Mouse (Mus musculus): Measurements from ENCODE around the gene Kcnh1. TPM values are rescaled to one million over a fixed set of nuclear protein-coding genes. Genes with fewer than 3 reads are reported as not detected.

The Kcnh1 gene
- polyA plus RNA-seq, 1 experiment from 2014 or later = 3.5 TPM

- H3K9me3 ChIP-seq (ENCODE audit: control insufficient read depth, low read length) = no peaks in the 10 kb centered on the region
Measured at GRCm38 (mm10) chr1:192305155-192305554, 114.6 kb downstream of the Kcnh1 start.

GRCm38 (mm10) chr1:192307055-192307454 is 116.5 kb downstream of the Kcnh1 start:
- Histone ChIP-seq H3K4me2 (ENCODE audit: low read length) (no peak overlapping the region), H3K4me3 (ENCODE audit: low read length) (no peak overlapping the region), H3K4me1 (ENCODE audit: control insufficient read depth, insufficient read depth, low read depth, low read length) (no peaks in the 10 kb centered on the region), H3K36me3 (ENCODE audit: control insufficient read depth, insufficient read depth, low read length) (no peaks in the 10 kb centered on the region), H3K9ac (ENCODE audit: low read depth, low read length) (no peak overlapping the region), H3K27me3 (replicated peaks; ENCODE audit: control insufficient read depth, insufficient read depth, low read length) (no peaks in the 10 kb centered on the region), H3K27ac (ENCODE audit: low read depth, low read length) (no peak overlapping the region), H3K9me3 (ENCODE audit: control insufficient read depth, low read length) (no peaks in the 10 kb centered on the region)
- no peak for ATAC-seq

More at GRCm38 (mm10) chr1:192305155-192305554, 114.6 kb downstream of the Kcnh1 start:
- H3K36me3 ChIP-seq (ENCODE audit: control insufficient read depth, insufficient read depth, low read length) = no peaks in the 10 kb centered on the region
- no peaks in the 10 kb centered on the region for H3K4me1 ChIP-seq (ENCODE audit: control insufficient read depth, insufficient read depth, low read depth, low read length)
- H3K27ac ChIP-seq (ENCODE audit: low read depth, low read length) = no peak overlapping the region
- H3K4me3 ChIP-seq (ENCODE audit: low read length) = no peak overlapping the region
- no peak overlapping the region for H3K9ac ChIP-seq (ENCODE audit: low read depth, low read length)
- WGBS = 92% methylated on average over 1 of the region's 1 CpGs
- no peaks in the 10 kb centered on the region for H3K27me3 ChIP-seq (replicated peaks; ENCODE audit: control insufficient read depth, insufficient read depth, low read length)
- no peak for ATAC-seq
- no peak overlapping the region for H3K4me2 ChIP-seq (ENCODE audit: low read length)

GRCm38 (mm10) chr1:192311298-192311697 is 120.7 kb downstream of the Kcnh1 start:
- H3K9me3 ChIP-seq (ENCODE audit: control insufficient read depth, low read length) = no peaks in the 10 kb centered on the region
- no peak overlapping the region for H3K4me2 ChIP-seq (ENCODE audit: low read length)
- H3K27ac ChIP-seq (ENCODE audit: low read depth, low read length) = no peak overlapping the region
- H3K9ac ChIP-seq (ENCODE audit: low read depth, low read length) = no peak overlapping the region
- no peak overlapping the region for H3K4me3 ChIP-seq (ENCODE audit: low read length)
- H3K36me3 ChIP-seq (ENCODE audit: control insufficient read depth, insufficient read depth, low read length) = no peaks in the 10 kb centered on the region
- no peaks in the 10 kb centered on the region for H3K27me3 ChIP-seq (replicated peaks; ENCODE audit: control insufficient read depth, insufficient read depth, low read length)
- peaks cover 9% of the 10 kb centered on the region; the same call in 1 of the 2 replicates for H3K4me1 ChIP-seq (ENCODE audit: control insufficient read depth, insufficient read depth, low read depth, low read length)
- ATAC-seq = no peak

- Histone ChIP-seq H3K4me1 (ENCODE audit: control insufficient read depth, insufficient read depth, low read depth, low read length) (peaks cover 9% of the 10 kb centered on the region; the same call in 1 of the 2 replicates), H3K4me3 (ENCODE audit: low read length) (no peak overlapping the region), H3K27me3 (replicated peaks; ENCODE audit: control insufficient read depth, insufficient read depth, low read length) (no peaks in the 10 kb centered on the region), H3K36me3 (ENCODE audit: control insufficient read depth, insufficient read depth, low read length) (no peaks in the 10 kb centered on the region), H3K9me3 (ENCODE audit: control insufficient read depth, low read length) (no peaks in the 10 kb centered on the region), H3K27ac (ENCODE audit: low read depth, low read length) (no peak overlapping the region), H3K4me2 (ENCODE audit: low read length) (no peak overlapping the region), H3K9ac (ENCODE audit: low read depth, low read length) (no peak overlapping the region)
- ATAC-seq = 0 out of 2 replicates have a peak, but pooled peaks have one; percentile 9
- 78% methylated on average over 6 of the region's 6 CpGs for WGBS
Measured at GRCm38 (mm10) chr1:192311851-192312438, 121.4 kb downstream of the Kcnh1 start.

- peaks cover 9% of the 10 kb centered on the region; the same call in 1 of the 2 replicates for H3K4me1 ChIP-seq (ENCODE audit: control insufficient read depth, insufficient read depth, low read depth, low read length)
- ATAC-seq = no peak
- no peak overlapping the region for H3K4me3 ChIP-seq (ENCODE audit: low read length)
- 38% methylated on average over 4 of the region's 4 CpGs for WGBS
- no peaks in the 10 kb centered on the region for H3K36me3 ChIP-seq (ENCODE audit: control insufficient read depth, insufficient read depth, low read length)
- no peak overlapping the region for H3K9ac ChIP-seq (ENCODE audit: low read depth, low read length)
- no peak overlapping the region for H3K27ac ChIP-seq (ENCODE audit: low read depth, low read length)
- H3K4me2 ChIP-seq (ENCODE audit: low read length) = no peak overlapping the region
- no peaks in the 10 kb centered on the region for H3K9me3 ChIP-seq (ENCODE audit: control insufficient read depth, low read length)
- no peaks in the 10 kb centered on the region for H3K27me3 ChIP-seq (replicated peaks; ENCODE audit: control insufficient read depth, insufficient read depth, low read length)
Measured at GRCm38 (mm10) chr1:192312446-192312845, 121.9 kb downstream of the Kcnh1 start.

GRCm38 (mm10) chr1:192312998-192313397 is 122.4 kb downstream of the Kcnh1 start:
- Histone ChIP-seq H3K4me2 (ENCODE audit: low read length) (no peak overlapping the region), H3K36me3 (ENCODE audit: control insufficient read depth, insufficient read depth, low read length) (no peaks in the 10 kb centered on the region), H3K9me3 (ENCODE audit: control insufficient read depth, low read length) (no peaks in the 10 kb centered on the region), H3K4me3 (ENCODE audit: low read length) (no peak overlapping the region), H3K4me1 (ENCODE audit: control insufficient read depth, insufficient read depth, low read depth, low read length) (peaks cover 9% of the 10 kb centered on the region; the same call in 1 of the 2 replicates), H3K27ac (ENCODE audit: low read depth, low read length) (no peak overlapping the region; the same call in 1 of the 2 replicates), H3K27me3 (replicated peaks; ENCODE audit: control insufficient read depth, insufficient read depth, low read length) (no peaks in the 10 kb centered on the region), H3K9ac (ENCODE audit: low read depth, low read length) (no peak overlapping the region)
- no peak for ATAC-seq
- 57% methylated on average over 4 of the region's 4 CpGs for whole genome bisulfite sequencing

GRCm38 (mm10) chr1:192313571-192313972 is 123.0 kb downstream of the Kcnh1 start:
- no peaks in the 10 kb centered on the region for H3K27me3 ChIP-seq (replicated peaks; ENCODE audit: control insufficient read depth, insufficient read depth, low read length)
- H3K4me2 ChIP-seq (ENCODE audit: low read length) = no peak overlapping the region
- H3K36me3 ChIP-seq (ENCODE audit: control insufficient read depth, insufficient read depth, low read length) = no peaks in the 10 kb centered on the region
- peaks cover 9% of the 10 kb centered on the region; the same call in 1 of the 2 replicates for H3K4me1 ChIP-seq (ENCODE audit: control insufficient read depth, insufficient read depth, low read depth, low read length)
- ATAC-seq = no peak
- WGBS = 33% methylated on average over 7 of the region's 7 CpGs
- no peak overlapping the region for H3K9ac ChIP-seq (ENCODE audit: low read depth, low read length)
- H3K4me3 ChIP-seq (ENCODE audit: low read length) = no peak overlapping the region
- no peaks in the 10 kb centered on the region for H3K9me3 ChIP-seq (ENCODE audit: control insufficient read depth, low read length)
- peak overlapping the region; percentile 48; the same call in 1 of the 2 replicates for H3K27ac ChIP-seq (ENCODE audit: low read depth, low read length)

GRCm38 (mm10) chr1:192314044-192314443 is 123.5 kb downstream of the Kcnh1 start:
- H3K9ac ChIP-seq (ENCODE audit: low read depth, low read length) = no peak overlapping the region
- no peak for ATAC-seq
- 69% methylated on average over 3 of the region's 3 CpGs for WGBS

GRCm38 (mm10) chr1:192315392-192316070 is 125.0 kb downstream of the Kcnh1 start:
- ATAC-seq = no peak
- Histone ChIP-seq H3K4me1 (ENCODE audit: control insufficient read depth, insufficient read depth, low read depth, low read length) (peaks cover 9% of the 10 kb centered on the region; the same call in 1 of the 2 replicates), H3K27ac (ENCODE audit: low read depth, low read length) (no peak overlapping the region), H3K9me3 (ENCODE audit: control insufficient read depth, low read length) (no peaks in the 10 kb centered on the region), H3K36me3 (ENCODE audit: control insufficient read depth, insufficient read depth, low read length) (no peaks in the 10 kb centered on the region), H3K27me3 (replicated peaks; ENCODE audit: control insufficient read depth, insufficient read depth, low read length) (no peaks in the 10 kb centered on the region), H3K4me3 (ENCODE audit: low read length) (no peak overlapping the region), H3K9ac (ENCODE audit: low read depth, low read length) (no peak overlapping the region), H3K4me2 (ENCODE audit: low read length) (no peak overlapping the region)
- WGBS = 70% methylated on average over 1 of the region's 1 CpGs

More at GRCm38 (mm10) chr1:192314044-192314443, 123.5 kb downstream of the Kcnh1 start:
- no peaks in the 10 kb centered on the region for H3K9me3 ChIP-seq (ENCODE audit: control insufficient read depth, low read length)
- no peaks in the 10 kb centered on the region for H3K27me3 ChIP-seq (replicated peaks; ENCODE audit: control insufficient read depth, insufficient read depth, low read length)
- no peak overlapping the region for H3K27ac ChIP-seq (ENCODE audit: low read depth, low read length)
- no peak overlapping the region for H3K4me2 ChIP-seq (ENCODE audit: low read length)
- H3K4me1 ChIP-seq (ENCODE audit: control insufficient read depth, insufficient read depth, low read depth, low read length) = peaks cover 9% of the 10 kb centered on the region; the same call in 1 of the 2 replicates
- H3K4me3 ChIP-seq (ENCODE audit: low read length) = no peak overlapping the region
- H3K36me3 ChIP-seq (ENCODE audit: control insufficient read depth, insufficient read depth, low read length) = no peaks in the 10 kb centered on the region
